10 mouse cellular contexts compared by ENCODE assay signal in the genomic region with DNA sequence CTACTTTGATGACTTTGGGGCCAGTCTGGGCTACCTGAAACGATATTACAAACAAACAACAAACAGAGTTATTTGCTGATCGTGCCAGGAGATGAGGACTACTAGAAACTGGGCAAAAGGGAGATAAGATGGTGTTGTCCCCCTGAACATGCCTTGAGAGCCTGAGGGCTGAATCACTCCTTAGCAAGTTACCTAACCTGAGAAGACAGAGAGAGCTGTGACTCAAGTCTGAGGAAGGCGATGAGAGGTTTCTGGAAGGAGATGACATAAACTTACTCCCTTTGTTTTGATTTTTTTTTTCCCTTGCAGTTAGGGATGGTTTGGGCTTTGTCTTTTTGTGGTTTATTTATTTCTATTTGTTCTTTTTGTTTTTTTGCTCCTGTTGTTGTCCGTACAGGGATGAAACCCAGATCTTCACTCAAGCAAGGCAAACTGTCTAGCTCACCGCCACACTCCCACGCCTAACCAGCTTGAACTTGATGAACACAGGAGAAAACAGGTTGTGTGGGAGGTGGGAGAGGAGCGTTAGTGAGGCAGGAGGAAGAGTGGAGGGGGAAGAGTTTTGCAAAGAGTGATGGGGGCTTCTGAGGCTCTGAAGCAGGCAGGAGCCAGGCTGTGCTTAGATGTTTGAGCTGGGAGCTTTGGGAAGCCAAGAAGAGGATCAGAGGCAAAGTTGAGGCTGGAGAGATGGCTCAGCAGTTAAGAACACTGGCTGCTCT. TPM values are rescaled to one million over a fixed set of nuclear protein-coding genes. Genes with fewer than 3 reads are reported as not detected.
A peak's percentile ranks its signal among the peaks of the same experiment; 100 is the strongest.
DNase-seq lines count a peak whose midpoint lies in the region; ATAC-seq and TF ChIP-seq lines count a peak whose summit lies in the region.
"Had no signal": no experiment of that assay in that cellular context is flagged by ENCODE, and none has a peak within 500 bp of the region (broad histone marks: within the 10 kb centered on the region; RNA-seq: fewer than 3 reads in every experiment).

No protein-coding gene starts in this region.

- 72% methylated on average over 7 of the region's 7 CpGs for WGBS in heart, embryonic 15.5 days
- WGBS in liver, postnatal 0 days (ENCODE audit: insufficient replicate concordance), result 74% methylated on average over 7 of the region's 7 CpGs
- WGBS in midbrain, postnatal 0 days, result 86% methylated on average over 7 of the region's 7 CpGs

- H3K27me3 ChIP-seq in heart, embryonic 15.5 days, result peaks cover 12% of the 10 kb centered on the region; the same call in 1 of the 2 replicates
- peaks cover 12% of the 10 kb centered on the region for H3K27me3 ChIP-seq in liver, postnatal 0 days (ENCODE audit: insufficient read depth, low read length)
- no peaks in the 10 kb centered on the region for H3K27me3 ChIP-seq in midbrain, postnatal 0 days (ENCODE audit: insufficient read depth, low read length)

- no peak overlapping the region for H3K9ac ChIP-seq in heart, embryonic 15.5 days
- H3K9ac ChIP-seq in liver, postnatal 0 days (replicated peaks), result no peak overlapping the region
- H3K9ac ChIP-seq in midbrain, postnatal 0 days (replicated peaks; ENCODE audit: low read length, poor library complexity, severe bottlenecking), result no peak overlapping the region

- DNase-seq in heart, postnatal 36 days, result no peak
- no peak for DNase-seq in liver, postnatal 0 days
- DNase-seq in liver (no peak), NIH3T3 (ENCODE audit: low read depth) (peak; percentile 62)
- no peak for DNase-seq in midbrain, postnatal 0 days (ENCODE audit: low spot score)
- no peak for DNase-seq in adrenal gland, postnatal 4 days (ENCODE audit: low spot score in 2 of 2)
- no peak for DNase-seq in spleen, postnatal 36 days (ENCODE audit: low spot score in 2 of 2)

- H3K36me3 ChIP-seq in heart, embryonic 15.5 days, result no peaks in the 10 kb centered on the region
- H3K36me3 ChIP-seq in liver, postnatal 0 days (replicated peaks; ENCODE audit: insufficient read depth, low read length), result no peaks in the 10 kb centered on the region
- H3K36me3 ChIP-seq in midbrain, postnatal 0 days (ENCODE audit: insufficient read depth, low read length), result no peaks in the 10 kb centered on the region
- H3K36me3 ChIP-seq: limb, embryonic 15.5 days; midbrain, embryonic 12.5 days had no signal

- intact Hi-C loops in heart, postnatal 36 days (cut with DNase I), result no loop called here

- no peak overlapping the region; the same call in 1 of the 2 replicates for H3K4me3 ChIP-seq in heart, embryonic 15.5 days
- H3K4me3 ChIP-seq in liver, postnatal 0 days (ENCODE audit: low read depth, low read length), result no peak overlapping the region
- H3K4me3 ChIP-seq in midbrain, postnatal 0 days (ENCODE audit: low read depth, low read length), result no peak overlapping the region

- no peak for TF ChIP-seq CTCF in liver, postnatal 0 days (IDR thresholded peaks at IDR 0.05; ENCODE audit: low read depth)
- no peak for TF ChIP-seq CTCF in midbrain, postnatal 0 days (IDR thresholded peaks at IDR 0.05)

- H3K9me3 ChIP-seq in heart, embryonic 15.5 days (replicated peaks), result no peaks in the 10 kb centered on the region
- H3K9me3 ChIP-seq in liver, postnatal 0 days (ENCODE audit: low read length), result no peaks in the 10 kb centered on the region
- no peaks in the 10 kb centered on the region for H3K9me3 ChIP-seq in midbrain, postnatal 0 days (ENCODE audit: low read length)
- H3K9me3 ChIP-seq: limb, embryonic 15.5 days; midbrain, embryonic 12.5 days had no signal

- no peak for TF ChIP-seq EP300 in liver, postnatal 0 days (IDR thresholded peaks at IDR 0.05; ENCODE audit: low read depth)

- H3K4me2 ChIP-seq in heart, embryonic 15.5 days, result peak overlapping the region; percentile 97; the same call in 1 of the 2 replicates
- H3K4me2 ChIP-seq in liver, postnatal 0 days (ENCODE audit: low read depth, low read length), result 0 out of 2 replicates have a peak overlapping the region, but pooled peaks have one; percentile 79
- peak overlapping the region; percentile 85; the same call in 1 of the 2 replicates for H3K4me2 ChIP-seq in midbrain, postnatal 0 days (ENCODE audit: low read depth, low read length, poor library complexity, severe bottlenecking)

- H3K4me1 ChIP-seq in heart, embryonic 15.5 days (replicated peaks), result peaks cover 10% of the 10 kb centered on the region
- peaks cover 6% of the 10 kb centered on the region for H3K4me1 ChIP-seq in liver, postnatal 0 days (ENCODE audit: insufficient read depth)
- peaks cover 2% of the 10 kb centered on the region; the same call in 1 of the 2 replicates for H3K4me1 ChIP-seq in midbrain, postnatal 0 days (ENCODE audit: insufficient read depth, low read length)

- no peak for ATAC-seq in heart, embryonic 15.5 days (replicated peaks; ENCODE audit: insufficient number of reproducible peaks, insufficient read depth, low FRiP score, low read depth)
- ATAC-seq in liver, postnatal 0 days, result no peak
- ATAC-seq in midbrain, postnatal 0 days (ENCODE audit: low FRiP score), result no peak

- H3K27ac ChIP-seq in heart, embryonic 15.5 days, result no peak overlapping the region
- no peak overlapping the region for H3K27ac ChIP-seq in liver, postnatal 0 days (ENCODE audit: low read depth)
- no peak overlapping the region for H3K27ac ChIP-seq in midbrain, postnatal 0 days (ENCODE audit: low read depth, low read length)
- H3K27ac ChIP-seq: limb, embryonic 15.5 days; midbrain, embryonic 12.5 days had no signal

RNA-seq across cellular contexts. Expression of a gene that starts 0.7 kb away (rescaled TPM):
- 3.5 and 4.4 TPM in 2 replicates for polyA plus RNA-seq in heart, embryonic 15.5 days (2015; fragmentation: Nextera tagmentation; extraction: Ambion mirVana)
- under 1 TPM; 0.61 to 0.89 TPM for total RNA-seq in heart, postnatal 36 days (2021)
- polyA plus RNA-seq in liver, postnatal 0 days (2015; fragmentation: Nextera tagmentation; extraction: Ambion mirVana), result 0.31 and 0.34 TPM in 2 replicates
- total RNA-seq in midbrain, postnatal 0 days (2014; rRNA removed), result 0.47 and 1.3 TPM in 2 replicates
- polyA plus RNA-seq in midbrain, postnatal 0 days (2015; fragmentation: Nextera tagmentation; extraction: Ambion mirVana), result 1.1 and 1.2 TPM in 2 replicates
- 1 to 10 TPM; 2.2 to 3.0 TPM for total RNA-seq in adrenal gland, postnatal 4 days (2021)

RNA-seq across cellular contexts. Expression of a gene that starts 10.3 kb away (rescaled TPM):
- 60.8 and 71.2 TPM in 2 replicates for polyA plus RNA-seq in heart, embryonic 15.5 days (2015; fragmentation: Nextera tagmentation; extraction: Ambion mirVana)
- 10 to 100 TPM; 11.6 to 15.0 TPM for total RNA-seq in heart, postnatal 36 days (2021)
- 38.6 and 43.0 TPM in 2 replicates for polyA plus RNA-seq in liver, postnatal 0 days (2015; fragmentation: Nextera tagmentation; extraction: Ambion mirVana)
- total RNA-seq in midbrain, postnatal 0 days (2014; rRNA removed), result 17.1 and 18.9 TPM in 2 replicates
- polyA plus RNA-seq in midbrain, postnatal 0 days (2015; fragmentation: Nextera tagmentation; extraction: Ambion mirVana), result 28.4 and 29.8 TPM in 2 replicates
- total RNA-seq in adrenal gland, postnatal 4 days (2021), result 10 to 100 TPM; 31.9 to 38.5 TPM

RNA-seq across cellular contexts. Expression of a gene that starts 25.4 kb away (rescaled TPM):
- 2.1 and 4.8 TPM in 2 replicates for polyA plus RNA-seq in heart, embryonic 15.5 days (2015; fragmentation: Nextera tagmentation; extraction: Ambion mirVana)
- 1 to 10 TPM; 1.7 to 1.9 TPM for total RNA-seq in heart, postnatal 36 days (2021)
- 3.3 and 3.8 TPM in 2 replicates for polyA plus RNA-seq in liver, postnatal 0 days (2015; fragmentation: Nextera tagmentation; extraction: Ambion mirVana)
- total RNA-seq in midbrain, postnatal 0 days (2014; rRNA removed), result 6.2 and 7.1 TPM in 2 replicates
- polyA plus RNA-seq in midbrain, postnatal 0 days (2015; fragmentation: Nextera tagmentation; extraction: Ambion mirVana), result 6.4 and 6.9 TPM in 2 replicates
- 1 to 10 TPM; 5.4 to 7.3 TPM for total RNA-seq in adrenal gland, postnatal 4 days (2021)

RNA-seq across cellular contexts. Expression of a gene that starts 38.4 kb away (rescaled TPM):
- 0.94 and 1.9 TPM in 2 replicates for polyA plus RNA-seq in heart, embryonic 15.5 days (2015; fragmentation: Nextera tagmentation; extraction: Ambion mirVana)
- total RNA-seq in heart, postnatal 36 days (2021), result 1 to 10 TPM; 2.2 to 2.9 TPM
- polyA plus RNA-seq in liver, postnatal 0 days (2015; fragmentation: Nextera tagmentation; extraction: Ambion mirVana), result 3.1 and 3.5 TPM in 2 replicates
- 0.28 and 0.49 TPM in 2 replicates for total RNA-seq in midbrain, postnatal 0 days (2014; rRNA removed)
- polyA plus RNA-seq in midbrain, postnatal 0 days (2015; fragmentation: Nextera tagmentation; extraction: Ambion mirVana), result 0.49 and 0.75 TPM in 2 replicates
- 1 to 10 TPM; 2.6 to 2.8 TPM for total RNA-seq in adrenal gland, postnatal 4 days (2021)
